Mouse (Mus musculus) olfactory bulb, adult 2 months (tissue): Measurements from ENCODE around the gene Swap70.

Source experiments
- CTCF ChIP-seq: fragments of 200-500 bp; IDR thresholded peaks from 2 replicates; pipeline ENCODE4 v1.5.1; 2012; ENCODE audit warnings: low read depth, mild to moderate bottlenecking, low read length, moderate library complexity; ENCODE audit not compliant: insufficient read depth
- POLR2A ChIP-seq: fragments of 200-500 bp; IDR thresholded peaks from 2 replicates; pipeline ENCODE4 v1.6.1; 2012; ENCODE audit warnings: mild to moderate bottlenecking, low read depth, low read length, moderate library complexity; ENCODE audit not compliant: insufficient read depth

DNA sequence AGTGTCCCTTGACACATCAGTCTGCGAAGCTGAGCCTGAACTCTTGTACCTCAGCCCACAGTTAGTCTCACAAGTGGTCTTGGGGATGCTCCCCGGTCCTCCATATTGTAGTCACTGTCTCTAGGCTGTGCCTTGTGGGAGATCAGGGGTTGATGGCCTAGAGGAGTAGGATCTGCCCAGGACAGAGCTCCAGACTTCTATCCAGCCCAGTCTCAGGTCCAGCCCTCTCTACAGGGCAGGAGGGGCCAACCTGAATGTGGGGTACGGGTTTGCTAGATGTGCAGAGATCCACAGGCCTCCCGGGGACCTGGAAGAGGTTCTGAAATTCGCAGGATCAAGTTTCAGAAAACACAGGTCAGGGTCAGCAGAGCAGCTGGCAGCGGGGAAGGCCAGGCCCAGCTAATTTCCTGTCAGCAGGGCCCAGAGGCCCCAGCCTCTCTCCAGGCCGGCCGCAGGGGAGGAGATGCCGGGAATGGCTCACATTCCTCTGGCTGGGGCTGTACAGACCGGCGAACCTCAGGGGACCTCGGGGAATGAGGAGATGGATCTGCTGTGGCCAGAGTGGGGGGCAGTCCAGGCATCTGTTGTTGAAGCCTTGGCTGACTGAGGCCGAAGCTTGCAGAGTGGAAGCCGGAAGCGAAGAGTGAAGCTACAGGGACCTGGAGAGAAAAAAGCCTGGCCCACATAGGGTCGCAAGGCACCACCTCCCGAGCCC is 75.5 kb downstream of the Swap70 start:
- no peak for TF ChIP-seq CTCF
- TF ChIP-seq POLR2A: no peak
